Mouse (Mus musculus): ENCODE measurements at regions not wholly inside any gene's neighbourhood (a gene's known extent, or its start where the extent isn't known, plus 50 kb on each side); places are given as distances from the start of the nearest gene placed in this dataset.

DNA sequence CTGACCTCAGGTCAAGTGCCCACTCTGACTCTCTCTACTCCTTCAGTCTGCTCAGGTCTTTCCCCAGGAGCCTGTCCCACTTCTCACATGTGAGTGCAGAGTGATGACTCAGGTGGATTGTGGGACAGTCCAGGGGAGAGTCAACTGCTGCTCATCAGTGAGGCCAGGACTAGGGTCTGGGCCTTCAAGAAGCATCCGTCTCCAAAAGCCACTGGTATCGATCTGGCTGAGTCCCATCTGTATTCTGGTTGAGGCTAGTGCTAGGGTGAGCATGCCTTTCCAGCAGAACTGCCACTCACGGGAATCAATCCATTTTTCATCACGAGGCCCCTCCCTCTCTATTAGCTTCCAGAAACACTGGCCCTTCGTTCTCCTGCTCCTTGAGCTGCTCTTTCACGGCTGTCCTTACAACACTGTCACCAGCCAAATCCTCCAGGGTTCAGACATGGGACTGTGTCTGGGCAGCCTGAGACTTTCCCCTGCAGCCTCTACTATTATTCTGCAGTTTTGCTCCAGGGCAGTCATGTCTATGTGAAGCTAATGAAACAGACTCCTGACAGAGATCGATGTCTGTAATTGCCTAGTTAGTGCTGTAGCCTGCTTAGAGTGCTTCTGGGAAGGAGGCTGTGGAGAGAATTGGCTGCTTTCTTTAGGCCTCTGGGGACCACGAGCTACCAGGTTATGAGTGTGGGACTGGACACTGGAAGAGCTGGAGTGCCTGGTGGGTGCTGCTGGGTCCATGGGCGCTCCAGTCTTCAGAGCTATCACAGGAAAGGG is 169.3 kb downstream of the Med10 start:
- no peak for TF ChIP-seq CTCF (IDR thresholded peaks at IDR 0.05)
- no peak for TF ChIP-seq EP300 (IDR thresholded peaks at IDR 0.05)

Data from lung, postnatal 0 days (tissue).